Mouse (Mus musculus) bone marrow macrophage, adult 2 months (primary cell): ENCODE results near the gene Kif13a.

Experiments used
- CTCF ChIP-seq: IDR thresholded peaks from 2 replicates; pipeline ENCODE4 v1.5.1; 2012; ENCODE audit warnings: low read depth, mild to moderate bottlenecking, low read length, moderate library complexity
- POLR2A ChIP-seq: IDR thresholded peaks from 2 replicates; pipeline ENCODE4 v1.6.1; 2012; ENCODE audit warnings: mild to moderate bottlenecking, low read depth, low read length, borderline replicate concordance

DNA sequence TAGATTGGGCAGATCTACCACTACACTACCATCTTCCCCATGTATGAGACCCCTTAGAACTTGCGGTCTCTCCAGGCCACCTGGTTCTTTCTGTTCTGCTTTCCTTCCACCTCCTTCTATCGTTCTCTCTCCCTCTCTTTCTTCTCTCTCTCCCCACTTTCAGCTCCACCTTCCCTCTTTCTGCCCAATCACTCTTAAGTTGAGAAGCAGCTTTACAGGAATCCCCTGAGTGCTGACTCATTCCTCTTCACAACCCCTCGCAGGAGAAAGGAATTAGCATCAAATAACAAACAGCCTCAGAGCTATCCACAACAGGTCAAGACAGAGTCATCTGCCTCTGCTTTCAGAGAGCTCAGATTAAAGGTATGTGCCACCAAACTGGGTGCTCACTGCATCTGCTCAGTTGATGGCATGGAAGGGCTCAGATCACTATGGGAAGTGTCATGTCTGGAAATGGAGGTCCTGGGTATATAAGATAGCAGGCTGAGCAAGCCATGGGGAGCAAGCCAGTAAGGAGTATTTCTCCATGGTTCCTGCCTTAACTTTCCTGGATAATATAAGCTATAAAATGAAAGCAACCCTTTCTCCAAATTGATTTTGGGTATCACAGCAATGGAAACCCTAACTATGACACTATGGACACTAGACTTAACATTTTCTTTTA, 213.6 kb downstream of the Kif13a start:
- TF ChIP-seq CTCF (no peak), POLR2A (no peak)
